Mouse (Mus musculus) ES-Bruce4 (cell line): ENCODE results near the gene Cfap74. TPM values are rescaled to one million over a fixed set of nuclear protein-coding genes. Genes with fewer than 3 reads are reported as not detected.

ENCODE experiments used
- H3K27ac ChIP-seq: 2 replicates; pipeline ENCODE4 v1.5.1; 2012; ENCODE audit warnings: low read length, inconsistent platforms; ENCODE audit not compliant: insufficient read depth
- H3K27me3 ChIP-seq: 2 replicates; pipeline ENCODE4 v1.6.1; 2012; ENCODE audit warnings: mild to moderate bottlenecking, low read length, inconsistent platforms; ENCODE audit not compliant: control insufficient read depth, poor library complexity, insufficient read depth, severe bottlenecking
- H3K36me3 ChIP-seq: 2 replicates; pipeline ENCODE4 v1.6.1; 2012; ENCODE audit warnings: inconsistent platforms, mild to moderate bottlenecking, low read length, moderate library complexity; ENCODE audit not compliant: control insufficient read depth, poor library complexity, insufficient read depth, severe bottlenecking
- H3K4me1 ChIP-seq: one replicate; pipeline ENCODE4 v1.8.1; 2011; ENCODE audit warnings: low read length; ENCODE audit not compliant: control insufficient read depth, insufficient read depth
- H3K4me3 ChIP-seq: 2 replicates; pipeline ENCODE4 v1.5.1; 2011; ENCODE audit warnings: low read depth, mild to moderate bottlenecking, low read length
- H3K9ac ChIP-seq: 2 replicates; pipeline ENCODE4 v1.6.1; 2012; ENCODE audit warnings: low read depth, mild to moderate bottlenecking, inconsistent platforms; ENCODE audit not compliant: poor library complexity, severe bottlenecking
- H3K9me3 ChIP-seq: replicated peaks from 2 replicates; pipeline ENCODE4 v1.6.1; 2012; ENCODE audit warnings: mild to moderate bottlenecking, low read length, inconsistent platforms; ENCODE audit not compliant: control insufficient read depth, poor library complexity, insufficient read depth, severe bottlenecking
- CTCF ChIP-seq: IDR thresholded peaks from one replicate; pipeline ENCODE4 v1.8.1; 2011; ENCODE audit warnings: low read depth, low read length
- EP300 ChIP-seq: IDR thresholded peaks from 2 replicates; pipeline ENCODE4 v1.6.1; 2011; ENCODE audit warnings: low read depth, low read length; ENCODE audit not compliant: insufficient read depth
- POLR2A ChIP-seq: IDR thresholded peaks from one replicate; pipeline ENCODE4 v1.8.1; 2011; ENCODE audit warnings: low read length; ENCODE audit not compliant: insufficient read depth
- polyA plus RNA-seq: library from polyadenylated mRNA; stranded (reverse); fragments of >200 nt; gene quantifications from 2 replicates; pipeline ENCODE4 v1.2.4, GENCODE M21; 2011; ENCODE audit warnings: low read depth; ENCODE audit not compliant: missing spikeins, insufficient read depth, insufficient read length

Cfap74 gene
- polyA plus RNA-seq, 1 experiment = 3.3 TPM

- TF ChIP-seq EP300 = no peak
- no peak for TF ChIP-seq CTCF
- no peak for TF ChIP-seq POLR2A
- Histone ChIP-seq H3K9me3 (no peaks in the 10 kb centered on the region), H3K9ac (no peak overlapping the region), H3K27me3 (no peaks in the 10 kb centered on the region), H3K27ac (no peak overlapping the region), H3K4me1 (no peaks in the 10 kb centered on the region), H3K4me3 (no peak overlapping the region), H3K36me3 (no peaks in the 10 kb centered on the region)
These were observed 54.6 kb downstream of the Cfap74 start for GRCm38 (mm10) chr4:155463611-155464010.

- Histone ChIP-seq H3K4me3 (no peak overlapping the region), H3K27ac (no peak overlapping the region), H3K36me3 (no peaks in the 10 kb centered on the region), H3K4me1 (no peaks in the 10 kb centered on the region), H3K27me3 (no peaks in the 10 kb centered on the region), H3K9me3 (no peaks in the 10 kb centered on the region), H3K9ac (no peak overlapping the region)
- TF ChIP-seq POLR2A = no peak
- no peak for TF ChIP-seq CTCF
- no peak for TF ChIP-seq EP300
These were observed 55.1 kb downstream of the Cfap74 start for GRCm38 (mm10) chr4:155464061-155464460.

GRCm38 (mm10) chr4:155465607-155466006 lies 56.6 kb downstream of the Cfap74 start:
- Histone ChIP-seq H3K27me3 (no peaks in the 10 kb centered on the region), H3K36me3 (no peaks in the 10 kb centered on the region), H3K4me3 (no peak overlapping the region), H3K27ac (no peak overlapping the region), H3K9ac (no peak overlapping the region), H3K4me1 (no peaks in the 10 kb centered on the region), H3K9me3 (no peaks in the 10 kb centered on the region)
- TF ChIP-seq EP300 = no peak
- no peak for TF ChIP-seq CTCF
- no peak for TF ChIP-seq POLR2A

- Histone ChIP-seq H3K27me3 (no peaks in the 10 kb centered on the region), H3K27ac (no peak overlapping the region), H3K4me3 (no peak overlapping the region), H3K4me1 (no peaks in the 10 kb centered on the region), H3K9me3 (no peaks in the 10 kb centered on the region), H3K36me3 (no peaks in the 10 kb centered on the region), H3K9ac (no peak overlapping the region)
- TF ChIP-seq POLR2A = no peak
- TF ChIP-seq CTCF = no peak
- TF ChIP-seq EP300 = no peak
These were observed 57.1 kb downstream of the Cfap74 start for GRCm38 (mm10) chr4:155466080-155466479.

DNA sequence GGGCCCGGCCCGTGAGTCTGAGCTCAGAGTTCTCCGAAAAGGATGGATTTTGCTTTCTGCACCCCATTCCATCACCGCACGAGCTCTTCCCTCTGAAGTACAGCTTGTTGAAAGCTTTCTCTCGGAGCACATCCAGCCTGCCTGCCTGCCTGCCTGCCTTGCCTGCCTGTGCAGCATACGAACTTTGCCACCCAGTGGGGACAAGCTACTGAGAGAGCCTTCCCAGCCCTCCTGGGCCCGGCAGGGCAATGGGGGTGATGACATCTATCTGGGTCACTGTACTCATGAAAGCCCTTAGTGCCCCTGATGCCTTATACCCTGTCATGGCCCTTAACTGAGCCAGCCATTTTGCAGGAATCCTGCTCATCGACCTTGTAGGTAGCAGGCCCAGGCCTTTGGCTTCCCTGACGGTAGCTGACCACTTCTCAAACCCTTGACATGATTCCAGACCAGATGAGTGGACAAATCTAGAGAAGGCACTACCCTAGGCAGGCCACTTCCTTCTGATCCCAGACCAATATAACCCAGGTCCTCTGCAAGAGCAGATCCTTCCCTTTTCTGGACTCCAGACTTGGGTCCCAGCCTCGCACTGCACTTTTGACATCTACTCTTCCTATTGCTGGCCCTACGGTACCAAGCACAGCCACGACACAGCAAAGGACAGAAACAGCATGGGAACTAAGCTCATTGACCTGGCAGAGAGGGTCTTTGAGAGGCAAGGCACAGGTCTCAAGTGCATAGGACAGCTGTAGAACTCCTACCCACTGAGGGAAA lies 58.4 kb downstream of the Cfap74 start:
- Histone ChIP-seq H3K4me1 (no peaks in the 10 kb centered on the region), H3K27me3 (no peaks in the 10 kb centered on the region), H3K9me3 (no peaks in the 10 kb centered on the region), H3K9ac (no peak overlapping the region), H3K27ac (no peak overlapping the region), H3K4me3 (no peak overlapping the region), H3K36me3 (no peaks in the 10 kb centered on the region)
- TF ChIP-seq EP300 = no peak
- no peak for TF ChIP-seq CTCF
- TF ChIP-seq POLR2A = no peak

DNA sequence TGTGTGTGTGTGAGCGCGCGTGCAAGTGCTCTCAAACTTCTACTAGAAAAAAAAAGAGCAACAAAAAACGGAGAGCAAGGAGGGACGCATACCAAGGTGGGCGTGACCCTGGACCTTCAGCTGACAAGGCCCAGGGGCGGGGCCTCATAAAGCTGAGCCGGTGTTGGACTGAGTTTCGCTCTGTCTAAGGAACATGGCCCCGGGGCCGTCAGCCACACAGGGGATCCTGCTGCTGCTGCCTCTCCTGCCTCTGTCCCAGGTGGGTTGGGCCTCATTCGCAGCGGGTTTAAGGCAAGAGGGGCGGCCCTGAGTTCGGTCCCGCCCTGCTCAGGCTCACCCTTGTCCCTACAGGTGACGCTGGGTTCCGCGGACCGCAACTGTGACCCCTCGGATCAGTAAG lies 60.0 kb downstream of the Cfap74 start, which contains the start of gene Tmem52:
Gene Tmem52, plus strand, starts transcription at position 163 of the 400 bp plus-strand sequence.
- Histone ChIP-seq H3K36me3 (no peaks in the 10 kb centered on the region), H3K9me3 (no peaks in the 10 kb centered on the region), H3K27me3 (no peaks in the 10 kb centered on the region), H3K27ac (no peak within 1 kb of the TSS), H3K4me3 (peak within 1 kb of the TSS; percentile 49), H3K9ac (no peak within 1 kb of the TSS), H3K4me1 (no peaks in the 10 kb centered on the region)
- TF ChIP-seq CTCF (no peak), EP300 (0 out of 2 replicates have a peak, but pooled peaks have one; percentile 2)
